Mouse (Mus musculus) neural tube, embryonic 11.5 days (tissue): ENCODE results near the gene Hagh. TPM values are rescaled to one million over a fixed set of nuclear protein-coding genes. Genes with fewer than 3 reads are reported as not detected.

Experiments
- ATAC-seq: fragments of 200-750 bp; cut with Nextera tagmentation; 2 replicates; pipeline ENCODE4 v1.8.0; 2017; ENCODE audit warnings: moderate number of reproducible peaks, mild to moderate bottlenecking, moderate TSS enrichment, moderate library complexity; ENCODE audit not compliant: insufficient read depth, low FRiP score, low TSS enrichment
- DNase-seq: peaks from one replicate; pipeline ENCODE4 v3.0.0-alpha.2; 2015; ENCODE audit warnings: low spot score
- H3K27ac ChIP-seq: fragments of 300-500 bp; sonication (generic); 2 replicates; pipeline ENCODE4 v1.5.1; 2014; ENCODE audit warnings: low read depth, mild to moderate bottlenecking, low read length
- H3K27me3 ChIP-seq: fragments of 300-500 bp; sonication (generic); 2 replicates; pipeline ENCODE4 v1.6.1; 2014; ENCODE audit warnings: mild to moderate bottlenecking, low read length, mixed read lengths; ENCODE audit not compliant: control insufficient read depth, insufficient read depth
- H3K36me3 ChIP-seq: fragments of 300-500 bp; sonication (generic); 2 replicates; pipeline ENCODE4 v1.6.1; 2014; ENCODE audit warnings: mild to moderate bottlenecking, low read length, moderate library complexity, mixed read lengths; ENCODE audit not compliant: control insufficient read depth, insufficient read depth
- H3K4me1 ChIP-seq: fragments of 300-500 bp; sonication (generic); 2 replicates; pipeline ENCODE4 v1.6.1; 2014; ENCODE audit warnings: low read length, mixed read lengths; ENCODE audit not compliant: control insufficient read depth, insufficient read depth
- H3K4me2 ChIP-seq: fragments of 300-500 bp; sonication (generic); 2 replicates; pipeline ENCODE4 v1.6.1; 2014; ENCODE audit warnings: low read depth, mild to moderate bottlenecking, moderate library complexity
- H3K4me3 ChIP-seq: fragments of 300-500 bp; sonication (generic); 2 replicates; pipeline ENCODE4 v1.5.1; 2014; ENCODE audit warnings: low read depth, low read length
- H3K9ac ChIP-seq: fragments of 300-500 bp; sonication (generic); 2 replicates; pipeline ENCODE4 v1.6.1; 2014; ENCODE audit warnings: mild to moderate bottlenecking, low read length
- H3K9me3 ChIP-seq: fragments of 300-500 bp; sonication (generic); 2 replicates; pipeline ENCODE4 v1.6.1; 2016; ENCODE audit warnings: low read length; ENCODE audit not compliant: control insufficient read depth
- WGBS: fragments of 180-500 bp; shearing (Covaris S2); extraction: QIAGEN DNeasy Blood & Tissue Kit; methylation state at CpG from one replicate; pipeline ENCODE4 v1.1.7; 2014; 5-methylcytosine and 5-hydroxymethylcytosine counted together
- polyA plus RNA-seq: library from polyadenylated mRNA; unstranded; fragments of >200 nt; fragmentation: Nextera tagmentation; extraction: Ambion mirVana; gene quantifications from 2 replicates; pipeline ENCODE4 v1.2.1, GENCODE M21; 2014

The Hagh gene
- polyA plus RNA-seq, 1 experiment from 2014 or later: 34.5 TPM

DNA sequence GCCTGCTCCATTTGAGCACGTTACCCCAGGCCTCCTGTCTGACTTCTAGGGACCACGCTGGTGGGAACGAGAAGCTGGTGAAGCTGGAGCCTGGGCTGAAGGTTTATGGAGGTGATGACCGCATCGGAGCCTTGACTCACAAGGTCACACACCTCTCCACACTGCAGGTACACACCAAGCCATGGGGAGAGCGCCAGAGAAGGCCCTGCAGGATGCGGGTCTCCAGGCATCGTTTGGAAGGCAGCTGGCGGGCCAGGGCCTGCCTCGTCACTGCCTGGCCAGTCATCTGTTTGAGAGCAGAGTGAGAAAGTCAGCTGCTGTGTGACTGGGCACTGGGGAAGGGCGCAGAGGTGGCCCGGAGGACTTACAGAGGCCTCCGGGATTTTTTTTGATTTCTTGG, 16.6 kb downstream of the Hagh start:
- H3K9me3 ChIP-seq: no peaks in the 10 kb centered on the region
- no peak overlapping the region for H3K4me3 ChIP-seq
- H3K9ac ChIP-seq: no peak overlapping the region
- no peak for ATAC-seq
- H3K4me2 ChIP-seq: no peak overlapping the region
- H3K27ac ChIP-seq: no peak overlapping the region
- H3K36me3 ChIP-seq: no peaks in the 10 kb centered on the region
- H3K4me1 ChIP-seq: no peaks in the 10 kb centered on the region
- no peak for DNase-seq
- no peaks in the 10 kb centered on the region for H3K27me3 ChIP-seq
- 91% methylated on average over 13 of the region's 13 CpGs for WGBS

DNA sequence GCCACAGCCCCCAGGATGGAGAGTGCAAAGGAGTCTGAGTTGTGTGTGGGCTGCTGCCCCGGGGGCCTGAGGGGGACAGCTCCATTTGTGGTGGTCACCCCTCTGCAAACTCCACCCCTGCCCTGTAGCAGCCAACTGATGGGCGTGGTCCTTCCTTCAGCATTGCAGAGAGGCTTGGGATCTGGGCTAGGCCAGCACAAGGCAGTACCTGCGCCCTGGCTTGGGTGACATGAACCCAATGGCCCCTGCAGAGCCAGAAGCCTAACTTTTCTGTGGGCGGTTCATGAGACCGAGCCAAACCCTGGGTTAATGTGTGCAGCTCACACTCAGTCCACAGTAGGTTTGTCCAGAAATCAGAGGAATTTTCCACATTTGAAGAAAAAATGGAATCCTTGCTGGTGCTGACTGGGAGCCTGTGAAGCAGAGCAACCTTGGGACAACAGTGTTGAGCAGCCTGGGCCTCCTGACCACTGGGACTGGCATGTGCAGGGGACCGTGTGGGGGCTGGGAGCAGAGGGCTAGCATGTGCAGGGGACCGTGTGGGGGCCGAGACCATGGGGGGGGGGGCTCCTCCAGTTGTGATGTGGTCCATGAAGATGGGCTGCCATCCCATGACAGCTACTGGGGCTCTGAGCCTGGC, 18.0 kb downstream of the Hagh start:
- DNase-seq: no peak
- H3K27ac ChIP-seq: no peak overlapping the region
- no peak overlapping the region for H3K9ac ChIP-seq
- no peak overlapping the region for H3K4me3 ChIP-seq
- no peak for ATAC-seq
- no peaks in the 10 kb centered on the region for H3K4me1 ChIP-seq
- no peak overlapping the region for H3K4me2 ChIP-seq
- H3K36me3 ChIP-seq: peaks cover 1% of the 10 kb centered on the region; the same call in 1 of the 2 replicates
- WGBS: 89% methylated on average over 8 of the region's 8 CpGs
- H3K9me3 ChIP-seq: no peaks in the 10 kb centered on the region
- no peaks in the 10 kb centered on the region for H3K27me3 ChIP-seq

DNA sequence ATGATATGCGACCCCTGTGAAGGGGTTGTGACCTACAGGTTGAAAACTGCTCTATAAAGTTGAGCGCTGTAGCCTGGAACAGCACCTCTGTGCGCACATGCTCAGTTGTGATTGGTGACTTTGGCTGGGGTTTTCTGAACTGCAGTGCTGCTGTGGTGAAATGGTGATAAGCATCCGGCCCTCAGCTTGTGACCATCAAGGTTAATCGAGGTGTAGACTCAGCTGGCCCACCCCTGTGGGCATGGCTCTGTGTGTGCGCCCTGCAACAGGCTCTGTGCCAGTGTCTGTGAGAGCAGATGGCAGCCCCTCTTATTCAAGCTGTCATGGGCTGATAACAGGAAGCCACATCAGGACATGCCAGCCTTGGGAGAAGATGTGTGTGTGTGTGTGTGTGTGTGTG, 19.0 kb downstream of the Hagh start:
- H3K4me3 ChIP-seq: no peak overlapping the region
- no peak for DNase-seq
- H3K9ac ChIP-seq: no peak overlapping the region
- no peak overlapping the region for H3K4me2 ChIP-seq
- no peaks in the 10 kb centered on the region for H3K4me1 ChIP-seq
- ATAC-seq: no peak
- H3K27ac ChIP-seq: no peak overlapping the region
- 91% methylated on average over 6 of the region's 6 CpGs for WGBS
- no peaks in the 10 kb centered on the region for H3K9me3 ChIP-seq
- H3K36me3 ChIP-seq: peaks cover 2% of the 10 kb centered on the region; the same call in 1 of the 2 replicates
- H3K27me3 ChIP-seq: no peaks in the 10 kb centered on the region

DNA sequence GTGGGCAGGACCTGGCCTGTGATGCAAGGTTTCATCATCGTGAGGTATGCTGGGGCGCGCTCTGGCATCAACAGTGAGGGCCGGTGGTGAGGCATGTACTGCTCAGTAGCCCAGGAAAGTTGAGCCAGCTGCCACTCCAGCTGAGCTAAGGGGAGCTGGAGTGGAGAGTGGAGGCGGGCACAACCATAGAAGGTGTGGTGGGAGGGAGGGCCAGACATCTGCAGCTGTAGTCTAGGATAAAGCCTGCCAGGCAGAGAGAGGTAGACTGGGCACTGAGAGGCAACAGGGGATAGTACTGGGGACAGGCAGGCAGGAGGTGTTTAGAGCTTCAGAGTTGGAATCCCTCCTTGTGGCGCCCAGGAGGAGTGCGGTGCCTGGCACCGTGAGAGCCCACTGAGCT, 20.1 kb downstream of the Hagh start:
- 90% methylated on average over 8 of the region's 8 CpGs for WGBS
- no peak overlapping the region for H3K4me2 ChIP-seq
- ATAC-seq (no peak), DNase-seq (no peak)
- H3K27me3 ChIP-seq: no peaks in the 10 kb centered on the region
- H3K4me1 ChIP-seq: no peaks in the 10 kb centered on the region
- no peak overlapping the region for H3K9ac ChIP-seq
- H3K9me3 ChIP-seq: no peaks in the 10 kb centered on the region
- H3K4me3 ChIP-seq: no peak overlapping the region
- H3K36me3 ChIP-seq: peaks cover 2% of the 10 kb centered on the region; the same call in 1 of the 2 replicates
- no peak overlapping the region for H3K27ac ChIP-seq

DNA sequence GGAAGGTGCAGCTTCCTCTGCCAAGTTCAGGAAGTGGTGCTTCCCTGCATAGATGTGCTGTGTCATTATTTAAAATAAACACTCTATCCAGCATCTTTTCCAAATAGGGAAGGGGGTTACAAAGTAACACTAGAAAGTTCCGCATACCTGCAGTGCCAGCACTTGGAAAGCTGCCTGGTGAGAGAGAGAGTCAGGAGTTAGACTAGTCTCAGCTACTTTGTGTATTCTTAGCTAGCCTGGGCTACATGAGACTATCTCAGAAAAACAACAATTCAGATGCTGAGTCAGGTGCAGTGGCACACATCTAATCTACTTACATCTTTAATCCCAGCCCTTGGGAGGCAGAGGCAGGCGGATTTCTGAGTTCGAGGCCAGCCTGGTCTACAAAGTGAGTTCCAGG, 21.8 kb downstream of the Hagh start:
- WGBS: 91% methylated on average over 3 of the region's 3 CpGs
- H3K4me1 ChIP-seq: no peaks in the 10 kb centered on the region
- DNase-seq: no peak
- H3K4me3 ChIP-seq: no peak overlapping the region
- no peaks in the 10 kb centered on the region for H3K9me3 ChIP-seq
- no peaks in the 10 kb centered on the region for H3K27me3 ChIP-seq
- ATAC-seq: no peak
- no peak overlapping the region for H3K9ac ChIP-seq
- H3K27ac ChIP-seq: no peak overlapping the region
- no peak overlapping the region for H3K4me2 ChIP-seq
- H3K36me3 ChIP-seq: peaks cover 2% of the 10 kb centered on the region; the same call in 1 of the 2 replicates

DNA sequence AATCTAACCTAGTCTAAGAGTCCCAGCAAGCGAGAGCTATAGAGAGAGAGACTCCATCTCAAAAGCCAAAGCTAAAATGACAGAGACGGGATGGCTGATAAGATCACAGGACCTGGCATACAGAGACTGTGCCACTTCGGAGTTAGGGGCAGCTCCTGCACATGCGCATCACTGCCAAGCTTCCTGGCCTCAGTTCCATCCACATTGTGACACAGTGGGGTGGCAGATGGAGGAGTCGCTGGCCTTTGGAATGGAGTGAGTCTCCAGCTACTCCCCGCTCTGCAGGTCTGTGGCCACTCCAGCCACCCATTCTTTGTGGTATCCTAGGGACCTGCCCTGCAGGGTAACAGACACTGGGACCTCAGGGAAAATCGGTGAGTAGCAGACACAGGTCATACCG, 25.8 kb downstream of the Hagh start, which contains the start of gene Igfals:
TSS of gene Igfals (plus strand) at position 222 of the 400 bp plus-strand sequence.
- no peak within 1 kb of the TSS for H3K4me2 ChIP-seq
- H3K9ac ChIP-seq: no peak within 1 kb of the TSS
- ATAC-seq: no peak
- 89% methylated on average over 8 of the region's 8 CpGs for WGBS
- H3K9me3 ChIP-seq: no peaks in the 10 kb centered on the region
- peaks cover 2% of the 10 kb centered on the region; the same call in 1 of the 2 replicates for H3K36me3 ChIP-seq
- DNase-seq: no peak
- H3K4me1 ChIP-seq: no peaks in the 10 kb centered on the region
- H3K4me3 ChIP-seq: no peak within 1 kb of the TSS
- no peak within 1 kb of the TSS for H3K27ac ChIP-seq
- no peaks in the 10 kb centered on the region for H3K27me3 ChIP-seq

DNA sequence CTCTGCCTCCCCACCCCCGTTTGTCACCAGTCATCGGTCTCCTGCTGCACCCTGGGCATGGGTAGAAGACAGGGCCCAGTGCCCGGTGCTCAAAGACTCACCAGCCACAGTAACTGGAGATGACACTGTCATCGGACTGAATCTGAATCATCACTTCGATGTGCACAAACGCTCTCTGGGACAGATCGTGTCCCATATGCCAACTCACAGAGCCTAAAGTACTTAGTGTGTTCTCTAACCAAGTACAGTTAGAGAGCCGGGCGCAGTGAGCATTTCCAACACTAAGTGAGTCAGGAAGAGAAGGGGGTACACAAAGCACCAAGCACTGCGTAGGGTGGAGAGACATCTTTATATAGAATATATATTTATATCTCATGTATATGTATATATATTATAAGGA, 28.0 kb downstream of the Hagh start:
- Histone ChIP-seq H3K9ac (no peak overlapping the region), H3K4me1 (no peaks in the 10 kb centered on the region), H3K27me3 (no peaks in the 10 kb centered on the region), H3K36me3 (peaks cover 1% of the 10 kb centered on the region; the same call in 1 of the 2 replicates), H3K4me3 (no peak overlapping the region), H3K27ac (no peak overlapping the region), H3K4me2 (no peak overlapping the region), H3K9me3 (no peaks in the 10 kb centered on the region)
- DNase-seq (no peak), ATAC-seq (no peak)
- WGBS: 91% methylated on average over 10 of the region's 10 CpGs

DNA sequence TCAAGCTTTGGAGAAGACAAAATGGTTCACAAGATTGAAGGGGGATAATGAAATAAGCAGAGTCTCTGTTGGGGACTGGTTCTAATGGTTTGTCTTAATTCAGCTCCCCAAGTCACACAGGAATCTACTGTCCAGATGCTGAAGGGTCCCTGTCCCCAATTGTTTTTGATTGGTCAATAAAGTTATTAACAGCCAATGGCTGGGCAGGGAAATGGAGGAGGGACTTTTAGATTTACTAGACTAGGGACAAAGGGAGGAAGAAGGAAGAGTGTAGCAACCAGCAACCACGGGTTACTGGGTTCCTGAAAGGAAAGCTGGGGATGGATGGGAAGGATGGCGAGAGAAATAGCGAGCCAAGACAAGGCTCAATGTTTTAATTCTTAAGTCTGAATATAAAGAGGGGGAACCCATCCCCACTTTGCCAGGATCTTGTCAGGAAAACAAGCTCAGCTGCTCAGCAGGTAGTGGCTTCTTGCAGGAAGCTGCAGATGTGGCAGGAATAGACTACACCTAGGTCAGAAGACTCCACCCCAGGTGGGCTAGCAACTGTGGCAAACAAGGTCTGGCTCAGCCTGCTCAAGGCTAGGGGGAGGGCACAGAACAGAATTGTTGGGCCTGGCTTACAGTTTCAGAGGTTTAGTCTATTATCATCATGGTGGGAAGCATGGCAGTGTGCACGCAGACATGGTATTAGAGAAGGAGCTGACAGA, 33.9 kb downstream of the Hagh start:
- Histone ChIP-seq H3K4me1 (no peaks in the 10 kb centered on the region), H3K4me2 (no peak overlapping the region), H3K9ac (no peak overlapping the region), H3K27me3 (no peaks in the 10 kb centered on the region), H3K27ac (no peak overlapping the region), H3K9me3 (no peaks in the 10 kb centered on the region), H3K4me3 (no peak overlapping the region), H3K36me3 (no peaks in the 10 kb centered on the region)
- 40% methylated on average over 4 of the region's 4 CpGs for WGBS
- DNase-seq (no peak), ATAC-seq (no peak)

DNA sequence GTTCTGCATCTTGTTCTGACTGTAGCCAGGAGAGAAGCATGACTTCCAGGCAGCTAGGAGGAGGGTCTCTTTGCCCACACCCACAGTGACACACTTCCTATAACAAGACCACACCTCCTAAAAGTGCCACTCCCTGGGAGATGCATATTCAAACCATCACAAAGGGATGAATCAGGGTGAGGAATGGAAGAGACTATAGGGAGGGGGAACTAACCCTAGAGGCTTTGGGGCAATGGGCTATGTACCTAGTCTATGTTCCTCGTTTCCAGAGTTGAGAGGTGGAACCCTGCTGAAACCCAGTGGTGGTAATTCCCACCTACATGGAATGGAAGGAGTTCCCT, 34.4 kb downstream of the Hagh start:
- no peak overlapping the region for H3K27ac ChIP-seq
- no peak overlapping the region for H3K4me3 ChIP-seq
- 68% methylated on average over 1 of the region's 1 CpGs for WGBS
- DNase-seq (no peak), ATAC-seq (no peak)
- H3K9ac ChIP-seq: no peak overlapping the region
- H3K4me2 ChIP-seq: no peak overlapping the region
- no peaks in the 10 kb centered on the region for H3K27me3 ChIP-seq
- no peaks in the 10 kb centered on the region for H3K9me3 ChIP-seq
- no peaks in the 10 kb centered on the region for H3K4me1 ChIP-seq
- H3K36me3 ChIP-seq: no peaks in the 10 kb centered on the region
